Mouse (Mus musculus) ES-E14 (cell line): ENCODE measurements around the gene Pbx2.

ENCODE experiments used
- CHD2 ChIP-seq: IDR thresholded peaks from 2 replicates; pipeline ENCODE4 v1.6.1; 2014; ENCODE audit warnings: mild to moderate bottlenecking, low read depth, low read length, inconsistent platforms
- HCFC1 ChIP-seq: IDR thresholded peaks from 2 replicates; pipeline ENCODE4 v1.6.1; 2012; ENCODE audit warnings: low read length, inconsistent platforms, borderline replicate concordance; ENCODE audit not compliant: insufficient read depth
- MAFK ChIP-seq: IDR thresholded peaks from 2 replicates; pipeline ENCODE4 v1.6.1; 2014; ENCODE audit warnings: mild to moderate bottlenecking, low read depth, low read length, inconsistent platforms; ENCODE audit not compliant: insufficient read depth
- ZC3H11A ChIP-seq: IDR thresholded peaks from 2 replicates; pipeline ENCODE4 v1.6.1; 2012; ENCODE audit warnings: low read depth, mild to moderate bottlenecking, inconsistent platforms, low read length, borderline replicate concordance
- ZNF384 ChIP-seq: IDR thresholded peaks from 2 replicates; pipeline ENCODE4 v1.6.1; 2012; ENCODE audit warnings: low read depth, low read length, inconsistent platforms

DNA sequence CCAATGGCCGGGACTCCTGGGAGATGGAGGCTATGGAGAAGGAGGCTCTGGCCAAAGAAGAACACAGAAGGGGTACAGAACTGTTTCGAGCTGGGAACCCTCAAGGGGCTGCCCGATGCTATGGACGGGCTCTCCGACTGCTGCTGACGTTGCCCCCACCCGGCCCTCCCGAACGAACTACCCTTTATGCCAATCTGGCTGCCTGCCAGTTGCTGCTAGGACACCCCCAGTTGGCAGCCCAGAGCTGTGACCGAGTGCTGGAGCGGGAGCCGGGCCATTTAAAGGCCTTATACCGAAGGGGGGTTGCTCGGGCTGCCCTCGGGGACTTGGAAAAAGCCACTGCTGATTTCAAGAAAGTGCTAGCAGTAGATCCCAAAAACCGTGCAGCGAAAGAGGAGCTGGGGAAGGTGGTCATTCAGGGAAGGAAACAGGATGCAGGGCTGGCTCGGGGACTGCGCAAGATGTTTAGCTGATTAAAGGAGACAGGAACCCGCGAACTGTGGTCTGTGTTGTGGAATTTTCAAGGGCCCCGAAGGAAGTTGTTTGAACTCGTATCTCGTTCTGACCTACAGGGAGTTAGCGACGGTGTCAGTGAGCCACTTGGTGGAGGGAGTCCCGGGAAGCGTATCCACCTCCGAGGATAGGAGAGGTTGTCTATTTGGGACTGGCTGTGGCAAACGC, 54.9 kb downstream of the Pbx2 start:
- no peak for TF ChIP-seq HCFC1
- TF ChIP-seq ZC3H11A: no peak
- TF ChIP-seq MAFK: no peak
- TF ChIP-seq ZNF384: no peak
- TF ChIP-seq CHD2: no peak
